Mouse (Mus musculus) A20 (cell line): ENCODE data around the gene Lrrc58.

Source experiments
- DNase-seq: peaks from one replicate; pipeline ENCODE4 v3.0.0-alpha.2; 2011; ENCODE audit warnings: low read depth, low spot score

Lrrc58 gene

DNA sequence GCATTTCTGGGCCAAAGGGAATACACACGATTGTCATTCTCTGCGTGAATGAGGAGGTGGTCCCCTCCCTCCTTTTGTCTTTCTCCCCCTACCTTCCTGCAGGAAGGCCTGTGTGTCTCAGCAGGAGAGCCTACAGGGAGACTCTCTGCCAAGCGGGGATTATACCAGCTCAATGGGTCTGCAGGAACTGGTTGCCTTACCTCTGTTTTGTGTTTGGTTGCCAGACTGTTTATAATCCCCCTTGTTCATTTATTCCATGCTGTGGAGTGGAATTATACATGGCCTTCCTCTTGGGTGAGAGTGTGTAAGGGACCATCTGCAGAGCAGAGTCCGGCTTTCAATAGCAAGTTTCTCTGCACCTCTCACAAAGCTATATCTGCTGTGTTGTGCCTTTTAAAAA is 58.9 kb downstream of the Lrrc58 start:
- DNase-seq: no peak

DNA sequence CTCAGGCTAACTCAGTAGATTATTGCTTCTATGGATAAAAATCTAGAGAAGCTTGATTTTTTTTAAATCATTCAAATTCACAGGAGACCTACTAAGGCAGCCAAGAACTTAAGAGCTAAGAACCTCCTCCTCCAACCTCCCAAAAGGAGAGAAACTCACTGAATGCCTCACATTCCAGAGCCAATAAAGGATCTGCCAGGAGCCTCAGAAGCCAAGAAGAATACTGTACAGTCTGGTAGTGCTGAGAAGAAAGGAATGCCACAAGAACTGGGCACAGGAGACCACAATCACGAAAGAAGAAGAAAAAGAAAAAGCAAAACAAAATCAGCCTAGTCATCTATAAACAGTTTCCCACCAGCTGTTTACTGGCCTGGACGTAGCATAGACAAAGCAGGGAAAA is 60.8 kb downstream of the Lrrc58 start:
- no peak for DNase-seq

DNA sequence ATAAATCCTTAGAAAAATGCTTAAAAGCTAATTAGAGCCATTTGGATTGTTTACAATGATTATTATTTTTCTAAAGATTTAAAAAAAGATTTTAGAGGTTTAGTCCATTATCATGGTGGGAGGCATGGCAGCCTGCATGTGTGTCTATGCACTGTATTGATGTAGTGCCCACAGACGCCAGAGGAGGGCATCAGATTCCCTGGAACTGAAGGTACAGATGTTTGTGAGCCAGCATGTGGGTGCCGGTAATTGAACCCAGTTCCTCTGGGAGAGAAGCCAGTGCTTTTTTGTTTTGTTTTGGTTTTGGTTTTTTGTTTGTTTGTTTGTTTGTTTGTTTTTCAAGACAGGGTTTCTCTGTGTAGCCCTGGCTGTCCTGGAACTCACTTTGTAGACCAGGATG is 61.4 kb downstream of the Lrrc58 start:
- no peak for DNase-seq

DNA sequence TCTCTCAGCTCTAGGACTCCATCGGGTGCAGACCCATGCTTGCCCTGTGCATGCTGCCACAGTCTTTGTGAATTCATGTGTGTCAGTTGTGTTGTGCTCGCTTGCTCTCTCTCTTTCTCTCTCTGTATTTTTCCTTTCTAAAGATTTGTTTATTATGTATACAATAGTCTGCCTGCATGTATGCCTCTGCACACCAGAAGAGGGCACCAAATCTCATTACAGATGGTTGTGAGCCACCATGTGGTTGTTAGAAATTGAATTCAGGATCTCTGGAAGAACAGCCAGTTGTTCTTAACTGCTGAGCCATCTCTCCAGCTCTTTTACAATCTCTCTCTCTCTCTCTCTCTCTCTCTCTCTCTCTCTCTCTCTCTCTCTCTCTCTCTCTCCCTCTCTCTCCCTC is 66.7 kb downstream of the Lrrc58 start:
- DNase-seq: no peak

DNA sequence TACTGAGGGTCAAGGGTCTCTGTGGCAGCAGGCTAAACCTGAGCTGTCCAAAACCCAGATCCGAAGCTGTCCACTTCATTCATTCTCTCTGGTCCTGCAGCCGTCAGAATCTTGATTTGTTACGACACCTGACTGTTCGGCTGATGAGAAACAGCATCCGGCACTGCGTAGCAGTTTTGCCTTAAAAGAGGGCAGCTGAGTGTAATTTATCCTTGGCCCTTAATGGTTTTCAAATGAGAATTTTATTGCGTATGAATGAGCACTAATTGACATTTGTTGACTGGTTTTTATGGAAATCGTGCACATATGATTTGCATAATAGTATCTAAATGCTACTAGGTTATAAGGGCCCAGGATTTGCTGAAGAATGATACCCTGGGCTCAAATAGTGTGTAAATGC is 69.1 kb downstream of the Lrrc58 start:
- DNase-seq: no peak
